Mouse (Mus musculus) layer of hippocampus, postnatal 14 days (tissue): ENCODE measurements around the gene Alg10b. TPM values are rescaled to one million over a fixed set of nuclear protein-coding genes. Genes with fewer than 3 reads are reported as not detected.
"Not testable (repeated sequence)": the region's sequence is repeated elsewhere in the genome, so short reads cannot be mapped to it uniquely, and the experiment has no call there.

ENCODE experiments used
- DNase-seq, 2 experiments: peaks; one replicate each; pipeline ENCODE4 v3.0.0; 2021 to 2022; ENCODE audit warnings: low spot score in 2 of 2, mixed read lengths in 1 of 2
- long read RNA-seq, 2 experiments: library from polyadenylated mRNA; stranded (forward); transcript quantifications; one replicate each; pipeline ENCODE4 v2.0.0; 2021
- microRNA-seq, 2 experiments: library from miRNA; unstranded; fragments of <30 nt; microRNA quantifications; one replicate each; pipeline ENCODE4 v1.2.0; 2021
- total RNA-seq, 2 experiments: library from RNA; stranded (reverse); gene quantifications; 2 replicates each; pipeline ENCODE4 v1.2.3; 2021

Gene Alg10b
- 10 to 100 TPM; 26.1 to 28.1 TPM for total RNA-seq
- long read RNA-seq, experiment 1, full-length matches to known transcripts = 2 of 9 reads
- long read RNA-seq, experiment 1, partial matches to known transcripts = 0 of 9 reads
- long read RNA-seq, experiment 1, other reads (novel, unspliced or antisense) = 7 of 9 reads
- long read RNA-seq, experiment 2, full-length matches to known transcripts = 1 of 5 reads
- long read RNA-seq, experiment 2, partial matches to known transcripts = 0 of 5 reads
- long read RNA-seq, experiment 2, other reads (novel, unspliced or antisense) = 4 of 5 reads

- DNase-seq = peak; percentile 69 to 84
Observed at GRCm38 (mm10) chr15:90223969-90224750, at the start of gene Alg10b. TSS of gene Alg10b (plus strand) at chr15:90224311.

GRCm38 (mm10) chr15:90183108-90183507 lies 41.0 kb upstream of the Alg10b start:
- not testable (repeated sequence) for DNase-seq

GRCm38 (mm10) chr15:90183511-90183910 lies 40.6 kb upstream of the Alg10b start:
- no peak for DNase-seq

DNA sequence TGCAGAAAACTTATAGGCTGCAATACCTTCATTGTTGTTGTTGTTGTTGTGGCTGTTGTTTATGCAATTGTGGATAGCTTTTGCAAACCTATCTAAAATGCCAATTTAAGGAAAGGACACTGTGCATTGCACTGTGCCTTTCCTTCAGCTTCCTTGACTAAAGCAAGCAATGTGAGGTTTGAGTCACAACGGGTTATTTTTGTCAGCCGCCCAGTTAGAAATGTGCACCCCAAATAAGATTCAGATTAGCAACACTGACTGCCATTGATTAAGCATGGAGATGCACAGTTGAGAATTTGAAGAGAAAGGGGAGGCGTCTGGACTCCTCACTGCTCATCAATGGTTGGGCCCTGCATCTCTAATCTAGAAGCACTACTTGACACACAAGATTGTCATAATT lies 39.4 kb upstream of the Alg10b start:
- no peak for DNase-seq

DNA sequence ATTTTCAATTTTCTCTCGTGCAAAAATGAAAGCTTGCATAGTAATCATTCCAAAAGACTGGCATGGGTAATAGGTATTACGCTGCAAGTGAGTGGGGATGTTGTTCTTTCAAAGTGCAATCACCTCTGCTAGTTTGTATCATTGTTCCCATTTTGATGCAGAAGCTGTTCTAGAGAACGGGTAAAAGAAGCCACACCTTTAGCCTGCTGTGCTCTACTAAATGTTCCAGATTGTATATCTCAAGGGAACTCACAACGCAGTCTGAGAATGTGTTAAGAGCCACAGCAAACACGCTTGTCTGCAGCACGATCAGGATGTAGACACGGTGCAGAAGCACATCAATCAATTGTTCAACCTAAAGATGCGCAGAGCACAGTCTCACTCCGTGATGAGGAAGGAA lies 34.6 kb upstream of the Alg10b start:
- no peak for DNase-seq

DNA sequence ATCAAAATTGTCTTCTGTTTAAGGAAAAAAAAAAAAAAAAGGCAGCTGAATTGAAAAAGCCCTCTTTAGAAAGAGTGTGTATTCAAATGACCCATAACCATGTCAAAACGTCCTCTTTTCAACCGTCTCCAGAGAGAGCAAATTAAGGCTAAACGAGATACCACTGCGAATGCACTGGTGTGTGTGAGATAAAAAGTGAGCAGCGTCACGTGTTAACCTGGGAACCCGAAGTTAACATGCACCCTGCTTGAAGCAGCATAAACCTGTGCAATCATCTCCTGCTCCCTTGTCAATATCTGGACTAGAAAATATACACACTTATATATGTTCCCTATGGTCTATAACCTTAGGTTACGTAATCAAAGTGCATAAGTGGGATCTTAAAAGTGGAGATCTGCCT lies 10.2 kb upstream of the Alg10b start:
- DNase-seq = no peak

GRCm38 (mm10) chr15:90214913-90215312 lies 9.2 kb upstream of the Alg10b start:
- DNase-seq = peak; percentile 62 to 82

GRCm38 (mm10) chr15:90225058-90225575 lies 1.0 kb downstream of the Alg10b start:
- no peak for DNase-seq

- peak in 1 of 2 experiments; percentile 74 for DNase-seq
Observed at GRCm38 (mm10) chr15:90237657-90238056, 13.5 kb downstream of the Alg10b start.

- peak in 1 of 2 experiments; percentile 44 for DNase-seq
Observed at GRCm38 (mm10) chr15:90244081-90244480, 20.0 kb downstream of the Alg10b start.

DNA sequence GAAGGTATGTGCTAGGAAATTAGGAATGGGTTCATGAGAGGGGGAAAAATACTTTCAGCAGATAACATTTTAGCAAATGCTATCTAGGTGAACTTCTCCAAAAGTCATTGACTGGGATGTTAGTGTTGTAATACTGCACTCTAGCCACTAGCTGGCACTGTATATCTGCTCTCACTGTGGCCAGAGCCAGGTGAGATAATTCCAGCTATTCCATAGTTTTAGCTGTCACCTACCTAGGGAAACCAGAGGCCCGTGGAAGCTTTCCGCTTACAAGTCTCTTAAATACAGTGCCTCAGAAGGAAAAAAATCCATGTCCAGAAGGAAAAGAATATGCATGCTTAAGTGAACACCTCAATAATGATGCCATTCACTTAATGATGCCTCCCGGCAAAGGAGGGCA lies 25.6 kb downstream of the Alg10b start:
- no peak for DNase-seq

- DNase-seq = no peak
Observed at GRCm38 (mm10) chr15:90282876-90283275, 58.8 kb downstream of the Alg10b start.

Small RNA genes lying within 50 kb of the gene (microRNA-seq; reads per million reads assigned to microRNA genes)
- gene Mir7648 = 1.1 to 2.3 reads per million in 2 experiments
